In the genomic region with DNA sequence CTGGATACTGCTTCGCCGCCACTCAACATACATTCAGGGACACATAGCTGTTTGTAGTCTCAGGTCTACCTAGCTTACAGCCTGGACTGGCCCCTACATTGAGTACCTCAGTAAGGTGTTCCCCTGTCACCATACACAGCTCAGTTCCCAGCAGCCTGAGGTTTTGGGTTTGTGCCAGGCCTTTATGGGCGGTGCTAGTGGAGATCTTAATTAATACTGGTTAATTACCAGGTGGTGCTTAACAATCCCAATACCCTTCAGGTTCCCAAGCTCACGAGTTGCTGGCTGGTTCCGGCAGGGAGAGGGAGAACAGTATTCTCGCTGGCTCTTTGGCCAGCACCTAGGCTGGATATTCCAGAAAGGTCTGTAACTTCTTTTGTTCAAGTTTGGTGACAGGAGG, we compare ENCODE assay signal across 13 mouse cellular contexts. TPM values are rescaled to one million over a fixed set of nuclear protein-coding genes. Genes with fewer than 3 reads are reported as not detected.
DNase-seq lines count a peak whose midpoint lies in the region; ATAC-seq lines count a peak whose summit lies in the region.
"Had no signal": no experiment of that assay in that cellular context is flagged by ENCODE, and none has a peak within 500 bp of the region (broad histone marks: within the 10 kb centered on the region; RNA-seq: fewer than 3 reads in every experiment).

No protein-coding gene starts in this region.

- peaks cover 24% of the 10 kb centered on the region for H3K4me1 ChIP-seq in limb, embryonic 13.5 days
- H3K4me1 ChIP-seq in limb, embryonic 10.5 days = peaks cover 37% of the 10 kb centered on the region
- H3K4me1 ChIP-seq in liver, embryonic 15.5 days (replicated peaks) = peaks cover 54% of the 10 kb centered on the region

- H3K9me3 ChIP-seq in limb, embryonic 13.5 days = no peaks in the 10 kb centered on the region
- H3K9me3 ChIP-seq in limb, embryonic 10.5 days (replicated peaks) = no peaks in the 10 kb centered on the region
- H3K9me3 ChIP-seq in liver, embryonic 15.5 days (replicated peaks) = no peaks in the 10 kb centered on the region
- H3K9me3 ChIP-seq: forebrain, embryonic 12.5 days; heart, embryonic 12.5 days; megakaryocyte, embryonic 14.5 days had no signal

- H3K4me3 ChIP-seq in limb, embryonic 13.5 days = no peak overlapping the region
- no peak overlapping the region for H3K4me3 ChIP-seq in limb, embryonic 10.5 days
- H3K4me3 ChIP-seq in liver, embryonic 15.5 days (replicated peaks) = no peak overlapping the region

- H3K9ac ChIP-seq in limb, embryonic 13.5 days = no peak overlapping the region
- no peak overlapping the region for H3K9ac ChIP-seq in liver, embryonic 15.5 days

- WGBS in limb, embryonic 13.5 days = 87% methylated on average over 6 of the region's 6 CpGs
- 91% methylated on average over 6 of the region's 6 CpGs for WGBS in limb, embryonic 10.5 days
- WGBS in liver, embryonic 15.5 days (ENCODE audit: insufficient replicate concordance) = 73% methylated on average over 6 of the region's 6 CpGs

- H3K27ac ChIP-seq in limb, embryonic 13.5 days = no peak overlapping the region
- H3K27ac ChIP-seq in limb, embryonic 10.5 days = no peak overlapping the region
- peak overlapping the region; percentile 45; the same call in 1 of the 2 replicates for H3K27ac ChIP-seq in liver, embryonic 15.5 days (replicated peaks)
- H3K27ac ChIP-seq: forebrain, embryonic 12.5 days had no signal

- H3K36me3 ChIP-seq in limb, embryonic 13.5 days = no peaks in the 10 kb centered on the region
- no peaks in the 10 kb centered on the region for H3K36me3 ChIP-seq in limb, embryonic 10.5 days
- no peaks in the 10 kb centered on the region for H3K36me3 ChIP-seq in liver, embryonic 15.5 days (replicated peaks)
- H3K36me3 ChIP-seq: forebrain, embryonic 12.5 days; heart, embryonic 12.5 days had no signal

- no peaks in the 10 kb centered on the region for H3K27me3 ChIP-seq in limb, embryonic 13.5 days
- peaks cover 25% of the 10 kb centered on the region for H3K27me3 ChIP-seq in limb, embryonic 10.5 days (ENCODE audit: low read depth, poor library complexity, severe bottlenecking)
- peaks cover 44% of the 10 kb centered on the region for H3K27me3 ChIP-seq in liver, embryonic 15.5 days
- H3K27me3 ChIP-seq: heart, embryonic 12.5 days had no signal

- DNase-seq in cerebellum, adult 11-12 months = peak; percentile 50
- DNase-seq in cerebellum, postnatal 4 days (ENCODE audit: low spot score in 2 of 2) = no peak
- no peak for DNase-seq in limb, embryonic 10.5 days (ENCODE audit: low spot score)
- peak; percentile 21 for DNase-seq in cerebellum, adult 8-10 months
- DNase-seq in thymus, postnatal 25 days = no peak
- DNase-seq in retina, postnatal 1 day = no peak
- DNase-seq: lung, adult 2 months; thymus, adult 18-20 months had no signal

- 0 out of 2 replicates have a peak overlapping the region, but pooled peaks have one; percentile 88 for H3K4me2 ChIP-seq in limb, embryonic 13.5 days (replicated peaks)
- 0 out of 2 replicates have a peak overlapping the region, but pooled peaks have one; percentile 92 for H3K4me2 ChIP-seq in liver, embryonic 15.5 days

- ATAC-seq in limb, embryonic 13.5 days (ENCODE audit: low FRiP score, low read depth) = no peak
- ATAC-seq in liver, embryonic 15.5 days (ENCODE audit: insufficient read depth) = no peak

RNA-seq across cellular contexts. Expression of gene Prkar2a, which starts 1.8 kb away (rescaled TPM):
- 26.2 and 31.3 TPM in 2 replicates for polyA plus RNA-seq in limb, embryonic 13.5 days (2015; fragmentation: Nextera tagmentation; extraction: Ambion mirVana)
- 27.0 and 27.8 TPM in 2 replicates for polyA plus RNA-seq in limb, embryonic 10.5 days (2016; fragmentation: Nextera tagmentation; extraction: Ambion mirVana)
- 9.5 and 10.3 TPM in 2 replicates for polyA plus RNA-seq in liver, embryonic 15.5 days (2015; fragmentation: Nextera tagmentation; extraction: Ambion mirVana)

RNA-seq across cellular contexts. Expression of gene Slc25a20, which starts 29.0 kb away (rescaled TPM):
- polyA plus RNA-seq in limb, embryonic 13.5 days (2015; fragmentation: Nextera tagmentation; extraction: Ambion mirVana) = 45.7 and 50.4 TPM in 2 replicates
- polyA plus RNA-seq in limb, embryonic 10.5 days (2016; fragmentation: Nextera tagmentation; extraction: Ambion mirVana) = 28.8 and 35.7 TPM in 2 replicates
- polyA plus RNA-seq in liver, embryonic 15.5 days (2015; fragmentation: Nextera tagmentation; extraction: Ambion mirVana) = 25.4 and 26.8 TPM in 2 replicates

RNA-seq across cellular contexts. Expression of gene Arih2, which starts 41.7 kb away (rescaled TPM):
- 55.0 and 59.7 TPM in 2 replicates for polyA plus RNA-seq in limb, embryonic 13.5 days (2015; fragmentation: Nextera tagmentation; extraction: Ambion mirVana)
- 59.0 and 59.2 TPM in 2 replicates for polyA plus RNA-seq in limb, embryonic 10.5 days (2016; fragmentation: Nextera tagmentation; extraction: Ambion mirVana)
- polyA plus RNA-seq in liver, embryonic 15.5 days (2015; fragmentation: Nextera tagmentation; extraction: Ambion mirVana) = 29.7 and 32.3 TPM in 2 replicates

Comparison
In these comparisons a context has a peak if more than half of its experiments do, and no peak if none do; other contexts are left out.
1. DNase-seq: peak in cerebellum, adult 11-12 months (single experiment) and cerebellum, adult 8-10 months (single experiment); none in cerebellum, postnatal 4 days (0 of 2), limb, embryonic 10.5 days (single experiment), thymus, postnatal 25 days (single experiment) and retina, postnatal 1 day (single experiment).